Mouse (Mus musculus) liver, embryonic 14.5 days (tissue): ENCODE data around the gene Dscam.

ENCODE experiments used
- CTCF ChIP-seq: IDR thresholded peaks from 2 replicates; pipeline ENCODE4 v1.5.1; 2016; ENCODE audit warnings: antibody characterized with exemption, low read depth, control low read depth
- EP300 ChIP-seq: IDR thresholded peaks from 2 replicates; pipeline ENCODE4 v1.6.1; 2016; ENCODE audit warnings: antibody characterized with exemption, low read depth

DNA sequence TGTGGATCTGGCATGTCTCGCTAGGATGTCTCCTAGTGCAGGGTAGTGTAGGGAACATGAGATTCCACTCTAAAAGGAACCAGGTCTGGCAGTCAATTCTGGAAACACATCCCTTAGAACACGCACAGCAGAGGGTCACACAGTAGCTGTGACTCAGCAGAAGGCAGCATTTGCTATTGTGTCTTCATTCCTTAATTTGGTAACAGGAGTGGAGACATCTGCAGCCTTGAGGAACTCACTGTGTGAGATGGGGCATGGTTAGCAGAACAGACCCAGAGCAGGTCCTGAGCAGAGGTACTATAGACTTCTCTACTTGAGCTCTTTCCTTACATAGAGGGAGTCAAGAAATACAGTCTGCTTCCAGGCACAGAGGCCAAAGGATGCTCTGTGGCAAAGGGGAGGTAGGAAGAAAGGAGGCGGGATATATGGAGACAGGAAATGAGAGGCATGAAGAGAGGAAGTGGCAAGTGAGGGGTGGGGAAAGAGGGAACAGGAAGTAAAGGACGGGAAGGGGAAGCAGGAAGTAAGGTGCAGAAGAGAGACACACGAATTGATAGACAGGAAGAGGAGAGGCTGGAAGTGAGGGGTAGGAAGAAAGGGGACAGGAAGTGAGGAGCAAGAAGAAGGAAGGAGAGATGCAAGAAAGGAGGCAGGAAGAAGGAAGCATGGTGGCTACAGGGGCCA lies 488.1 kb downstream of the Dscam start:
- TF ChIP-seq EP300: no peak
- no peak for TF ChIP-seq CTCF
